Mouse (Mus musculus): ENCODE data around the gene Irf5. TPM values are rescaled to one million over a fixed set of nuclear protein-coding genes. Genes with fewer than 3 reads are reported as not detected.

Gene Irf5
- 4.4 and 6.2 TPM in 2 replicates for polyA plus RNA-seq (2015; fragmentation: Nextera tagmentation; extraction: Ambion mirVana)

- Histone ChIP-seq H3K36me3 (no peaks in the 10 kb centered on the region), H3K4me3 (peak within 1 kb of the TSS; percentile 56), H3K4me2 (peak within 1 kb of the TSS; percentile 99), H3K27me3 (peaks cover 53% of the 10 kb centered on the region), H3K4me1 (peaks cover 34% of the 10 kb centered on the region), H3K27ac (no peak within 1 kb of the TSS), H3K9me3 (no peaks in the 10 kb centered on the region), H3K9ac (peak within 1 kb of the TSS; percentile 40)
- peak; percentile 36; the same call in 1 of the 2 replicates for ATAC-seq (ENCODE audit: borderline replicate concordance, extremely low read depth, low FRiP score, low TSS enrichment)
- WGBS = under 1% methylated on average over 73 of the region's 96 CpGs
Observed at GRCm38 (mm10) chr6:29526281-29527251, at the start of gene Irf5. Gene Irf5, plus strand, starts transcription at chr6:29526625.

GRCm38 (mm10) chr6:29482691-29483090 lies 43.7 kb upstream of the Irf5 start:
- no peaks in the 10 kb centered on the region for H3K27me3 ChIP-seq
- no peaks in the 10 kb centered on the region for H3K9me3 ChIP-seq
- no peak overlapping the region for H3K27ac ChIP-seq
- no peak overlapping the region for H3K4me2 ChIP-seq
- H3K9ac ChIP-seq = no peak overlapping the region
- 95% methylated on average over 13 of the region's 13 CpGs for WGBS
- ATAC-seq (ENCODE audit: borderline replicate concordance, extremely low read depth, low FRiP score, low TSS enrichment) = no peak
- no peaks in the 10 kb centered on the region; the same call in 1 of the 2 replicates for H3K4me1 ChIP-seq
- H3K4me3 ChIP-seq = no peak overlapping the region
- H3K36me3 ChIP-seq = no peaks in the 10 kb centered on the region

DNA sequence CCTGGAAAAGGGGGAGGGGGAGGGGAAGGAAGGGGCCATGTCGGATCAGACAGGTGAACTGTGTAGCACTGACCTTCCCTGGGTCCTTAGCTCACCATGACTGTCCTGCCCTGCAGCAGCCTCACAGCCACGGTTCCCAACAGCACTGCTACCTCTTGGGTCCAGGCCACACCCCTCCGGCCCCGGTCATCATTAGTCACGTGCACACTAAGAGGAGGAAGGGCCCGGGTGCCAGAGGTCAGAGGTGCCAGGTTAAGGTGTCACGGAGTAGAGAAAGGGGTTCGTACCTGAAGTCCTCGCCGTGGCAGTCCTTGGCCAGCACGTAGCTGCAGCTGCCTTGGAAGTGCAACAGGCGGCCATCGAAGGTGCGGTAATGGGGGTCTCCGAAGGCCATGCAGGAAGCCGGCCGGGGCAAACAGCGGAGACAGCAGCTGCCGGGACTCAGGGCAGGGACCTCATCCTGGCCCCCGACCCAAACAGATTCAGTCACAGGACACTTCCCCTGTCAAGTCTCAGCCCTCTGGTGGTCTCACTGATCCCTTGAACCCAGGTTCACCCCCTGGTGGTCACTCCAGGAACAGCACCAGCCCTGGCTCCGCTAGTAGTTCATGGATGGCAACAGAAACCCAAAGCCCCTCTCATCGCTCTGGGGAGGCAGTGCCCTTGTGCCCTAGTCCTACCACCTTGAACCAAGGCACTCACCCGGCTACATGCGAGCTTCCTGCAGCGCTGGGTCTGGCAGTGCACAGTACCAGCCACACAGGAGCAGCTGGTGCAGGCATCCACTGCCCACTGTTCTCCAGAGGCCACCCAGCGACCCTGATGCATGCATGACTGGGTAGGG lies 41.5 kb upstream of the Irf5 start:
- no peaks in the 10 kb centered on the region; the same call in 1 of the 2 replicates for H3K4me1 ChIP-seq
- ATAC-seq (ENCODE audit: borderline replicate concordance, extremely low read depth, low FRiP score, low TSS enrichment) = peak; percentile 50
- H3K36me3 ChIP-seq = no peaks in the 10 kb centered on the region
- no peaks in the 10 kb centered on the region for H3K27me3 ChIP-seq
- H3K4me3 ChIP-seq = peak overlapping the region; percentile 42
- 7% methylated on average over 26 of the region's 26 CpGs for WGBS
- H3K4me2 ChIP-seq = peak overlapping the region; percentile 87
- H3K27ac ChIP-seq = no peak overlapping the region
- peak overlapping the region; percentile 33; the same call in 1 of the 2 replicates for H3K9ac ChIP-seq
- H3K9me3 ChIP-seq = no peaks in the 10 kb centered on the region

- Histone ChIP-seq H3K4me3 (no peak overlapping the region), H3K4me2 (no peak overlapping the region), H3K9me3 (no peaks in the 10 kb centered on the region), H3K9ac (no peak overlapping the region), H3K4me1 (no peaks in the 10 kb centered on the region; the same call in 1 of the 2 replicates), H3K36me3 (no peaks in the 10 kb centered on the region), H3K27me3 (no peaks in the 10 kb centered on the region), H3K27ac (no peak overlapping the region)
- no peak for ATAC-seq (ENCODE audit: borderline replicate concordance, extremely low read depth, low FRiP score, low TSS enrichment)
- WGBS = 48% methylated on average over 2 of the region's 2 CpGs
Observed at GRCm38 (mm10) chr6:29485951-29486350, 40.5 kb upstream of the Irf5 start.

DNA sequence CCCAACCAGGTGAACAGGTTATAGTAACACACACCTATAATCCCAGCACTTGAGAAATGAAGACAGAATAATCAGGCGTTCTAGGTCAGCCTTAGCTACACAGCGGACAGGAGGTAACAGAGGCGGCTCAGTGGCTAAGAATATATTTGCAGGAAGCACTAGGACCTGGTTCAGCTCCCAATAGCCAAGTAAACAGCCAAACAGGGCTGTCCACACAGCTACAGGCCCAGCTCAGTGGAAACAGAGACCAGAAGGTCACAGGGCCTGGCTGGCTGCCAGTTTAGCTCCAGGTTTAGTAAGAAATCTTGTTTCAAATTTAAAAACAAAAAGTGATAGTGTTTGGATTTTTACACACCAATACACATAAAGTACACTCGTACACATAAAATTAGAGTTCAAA lies 32.3 kb upstream of the Irf5 start:
- Histone ChIP-seq H3K9ac (no peak overlapping the region), H3K4me1 (no peaks in the 10 kb centered on the region), H3K9me3 (no peaks in the 10 kb centered on the region), H3K36me3 (peaks cover 2% of the 10 kb centered on the region; the same call in 1 of the 2 replicates), H3K4me2 (no peak overlapping the region), H3K4me3 (no peak overlapping the region), H3K27ac (no peak overlapping the region), H3K27me3 (peaks cover 16% of the 10 kb centered on the region)
- no peak for ATAC-seq (ENCODE audit: borderline replicate concordance, extremely low read depth, low FRiP score, low TSS enrichment)
- WGBS = 79% methylated on average over 4 of the region's 4 CpGs

DNA sequence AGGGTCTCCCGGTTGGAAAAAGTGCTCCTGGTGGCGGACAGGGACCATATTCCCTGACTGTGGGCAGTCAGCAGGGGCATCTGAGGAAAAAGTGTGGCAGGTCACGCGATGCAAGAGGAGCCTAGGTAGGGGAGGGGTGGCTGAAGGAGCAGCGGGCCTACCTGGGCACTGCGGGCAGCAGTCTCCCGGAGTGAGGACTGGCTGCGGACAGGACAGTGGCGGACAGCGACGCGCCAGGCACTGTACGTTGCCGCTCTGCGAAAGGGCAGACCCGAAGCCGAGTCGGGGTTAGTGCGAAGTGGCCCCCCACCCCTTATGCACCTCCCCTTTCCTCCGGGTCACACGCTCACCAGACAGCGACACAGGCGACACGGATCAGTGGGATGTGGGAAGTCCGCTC lies 30.2 kb upstream of the Irf5 start:
- 30% methylated on average over 25 of the region's 25 CpGs for WGBS
- Histone ChIP-seq H3K27ac (no peak overlapping the region), H3K4me1 (no peaks in the 10 kb centered on the region), H3K9me3 (no peaks in the 10 kb centered on the region), H3K27me3 (peaks cover 16% of the 10 kb centered on the region), H3K4me2 (no peak overlapping the region), H3K4me3 (no peak overlapping the region), H3K9ac (no peak overlapping the region), H3K36me3 (peaks cover 2% of the 10 kb centered on the region; the same call in 1 of the 2 replicates)
- ATAC-seq (ENCODE audit: borderline replicate concordance, extremely low read depth, low FRiP score, low TSS enrichment) = 0 out of 2 replicates have a peak, but pooled peaks have one; percentile 28

- Histone ChIP-seq H3K4me1 (no peaks in the 10 kb centered on the region), H3K9me3 (no peaks in the 10 kb centered on the region), H3K27me3 (peaks cover 16% of the 10 kb centered on the region), H3K4me3 (no peak overlapping the region), H3K27ac (no peak overlapping the region), H3K36me3 (peaks cover 2% of the 10 kb centered on the region; the same call in 1 of the 2 replicates), H3K4me2 (no peak overlapping the region), H3K9ac (no peak overlapping the region)
- no peak for ATAC-seq (ENCODE audit: borderline replicate concordance, extremely low read depth, low FRiP score, low TSS enrichment)
- 32% methylated on average over 2 of the region's 2 CpGs for WGBS
Observed at GRCm38 (mm10) chr6:29497791-29498190, 28.6 kb upstream of the Irf5 start.

GRCm38 (mm10) chr6:29500177-29500576 lies 26.2 kb upstream of the Irf5 start:
- H3K4me2 ChIP-seq = no peak overlapping the region
- WGBS = 88% methylated on average over 7 of the region's 7 CpGs
- ATAC-seq (ENCODE audit: borderline replicate concordance, extremely low read depth, low FRiP score, low TSS enrichment) = no peak
- H3K4me3 ChIP-seq = no peak overlapping the region
- no peak overlapping the region for H3K27ac ChIP-seq
- H3K9ac ChIP-seq = no peak overlapping the region
- no peaks in the 10 kb centered on the region for H3K4me1 ChIP-seq
- H3K27me3 ChIP-seq = peaks cover 16% of the 10 kb centered on the region
- no peaks in the 10 kb centered on the region for H3K9me3 ChIP-seq
- peaks cover 2% of the 10 kb centered on the region; the same call in 1 of the 2 replicates for H3K36me3 ChIP-seq

DNA sequence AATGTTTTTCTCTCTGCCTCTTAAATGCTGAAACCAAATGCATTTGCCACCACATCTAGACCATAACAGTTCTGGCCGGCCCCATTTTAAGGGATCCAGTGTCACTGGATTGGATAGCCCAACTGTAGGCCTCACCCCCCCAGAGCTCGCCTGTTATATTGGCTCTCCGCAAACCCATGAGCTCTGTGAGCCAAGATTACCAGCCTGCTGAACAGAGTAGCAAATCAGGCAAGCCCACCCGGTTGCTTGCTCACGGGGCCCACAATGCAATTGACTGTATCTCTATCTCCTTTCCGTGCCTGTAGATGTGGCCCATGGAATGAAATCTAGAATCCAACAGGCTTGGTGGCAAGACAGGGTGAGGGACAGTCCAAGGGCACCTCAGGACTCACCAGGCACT lies 25.6 kb upstream of the Irf5 start:
- 91% methylated on average over 6 of the region's 6 CpGs for WGBS
- ATAC-seq (ENCODE audit: borderline replicate concordance, extremely low read depth, low FRiP score, low TSS enrichment) = no peak
- no peak overlapping the region for H3K27ac ChIP-seq
- H3K27me3 ChIP-seq = peaks cover 13% of the 10 kb centered on the region
- no peak overlapping the region for H3K4me3 ChIP-seq
- no peaks in the 10 kb centered on the region for H3K4me1 ChIP-seq
- peaks cover 2% of the 10 kb centered on the region; the same call in 1 of the 2 replicates for H3K36me3 ChIP-seq
- no peak overlapping the region for H3K9ac ChIP-seq
- no peak overlapping the region for H3K4me2 ChIP-seq
- no peaks in the 10 kb centered on the region for H3K9me3 ChIP-seq

DNA sequence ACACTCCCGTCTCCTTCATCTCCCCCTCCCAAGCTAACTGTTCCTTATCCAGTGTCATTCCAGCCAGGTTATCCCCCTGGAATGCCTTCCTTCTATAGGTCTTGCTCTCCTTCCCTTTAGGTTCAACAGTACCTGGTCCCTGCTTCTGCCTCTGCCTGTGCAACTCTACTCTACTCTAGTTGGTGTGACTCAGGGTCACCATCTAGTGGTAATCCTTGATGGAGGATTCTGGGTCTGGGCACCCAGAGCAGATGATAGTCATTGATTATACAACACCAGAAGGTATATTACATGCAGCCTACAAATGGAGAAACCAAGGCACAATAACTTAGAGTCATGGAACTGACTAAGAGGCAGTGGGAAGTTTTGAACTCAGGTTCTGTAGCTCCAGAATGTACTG lies 24.8 kb upstream of the Irf5 start:
- Histone ChIP-seq H3K27ac (no peak overlapping the region), H3K4me1 (peaks cover 3% of the 10 kb centered on the region; the same call in 1 of the 2 replicates), H3K27me3 (peaks cover 8% of the 10 kb centered on the region), H3K9me3 (no peaks in the 10 kb centered on the region), H3K4me2 (no peak overlapping the region), H3K9ac (no peak overlapping the region), H3K36me3 (peaks cover 2% of the 10 kb centered on the region; the same call in 1 of the 2 replicates), H3K4me3 (no peak overlapping the region)
- 100% methylated on average over 1 of the region's 1 CpGs for WGBS
- no peak for ATAC-seq (ENCODE audit: borderline replicate concordance, extremely low read depth, low FRiP score, low TSS enrichment)

- ATAC-seq (ENCODE audit: borderline replicate concordance, extremely low read depth, low FRiP score, low TSS enrichment) = no peak
- peaks cover 11% of the 10 kb centered on the region; the same call in 1 of the 2 replicates for H3K4me1 ChIP-seq
- H3K4me3 ChIP-seq = no peak overlapping the region
- 86% methylated on average over 5 of the region's 5 CpGs for WGBS
- H3K27me3 ChIP-seq = 0 out of 2 replicates have a peak, but pooled peaks cover 3% of the 10 kb centered on the region
- no peak overlapping the region for H3K4me2 ChIP-seq
- H3K9me3 ChIP-seq = no peaks in the 10 kb centered on the region
- no peak overlapping the region for H3K27ac ChIP-seq
- no peak overlapping the region for H3K9ac ChIP-seq
- no peaks in the 10 kb centered on the region for H3K36me3 ChIP-seq
Observed at GRCm38 (mm10) chr6:29505493-29505892, 20.9 kb upstream of the Irf5 start.

Data from lung, embryonic 15.5 days (tissue).